ENCODE assay signal across 15 mouse cellular contexts in the genomic region with DNA sequence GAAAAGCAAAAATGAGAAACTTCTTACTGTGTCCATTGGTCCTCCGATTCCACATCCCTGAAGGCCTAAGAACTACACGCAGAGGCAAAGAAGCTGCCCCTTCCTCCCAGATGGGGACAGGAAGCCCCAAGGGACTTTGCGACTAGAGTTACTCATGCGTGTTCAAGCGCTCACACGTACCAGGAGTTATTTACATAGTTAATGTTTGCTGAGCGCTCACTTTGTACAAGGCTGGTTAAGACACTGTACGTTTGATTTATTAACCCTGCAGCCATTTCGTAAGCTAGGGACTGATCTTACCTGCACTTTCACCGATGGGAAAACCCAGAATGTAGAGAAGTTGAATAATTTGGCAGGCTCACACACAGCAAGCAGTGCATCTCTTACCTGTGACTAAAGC.
DNase-seq lines count a peak whose midpoint lies in the region; ATAC-seq and TF ChIP-seq lines count a peak whose summit lies in the region.
"Had no signal": no experiment of that assay in that cellular context is flagged by ENCODE, and none has a peak within 500 bp of the region (broad histone marks: within the 10 kb centered on the region; RNA-seq: fewer than 3 reads in every experiment).

No protein-coding gene starts in this region.

- H3K9me3 ChIP-seq in lung, embryonic 14.5 days (ENCODE audit: low read depth, low read length), result peaks cover 3% of the 10 kb centered on the region; the same call in 1 of the 2 replicates
- H3K9me3 ChIP-seq in intestine, embryonic 16.5 days (ENCODE audit: control insufficient read depth, low read length), result no peaks in the 10 kb centered on the region
- H3K9me3 ChIP-seq in kidney, embryonic 15.5 days (replicated peaks), result peaks cover 2% of the 10 kb centered on the region; the same call in 1 of the 2 replicates
- no peaks in the 10 kb centered on the region for H3K9me3 ChIP-seq in liver, embryonic 15.5 days (replicated peaks)
- H3K9me3 ChIP-seq: heart, embryonic 15.5 days; hindbrain, embryonic 12.5 days; neural tube, embryonic 12.5 days had no signal

- no peak overlapping the region for H3K27ac ChIP-seq in lung, embryonic 14.5 days (ENCODE audit: low read depth)
- no peak overlapping the region for H3K27ac ChIP-seq in intestine, embryonic 16.5 days (ENCODE audit: low read length)
- H3K27ac ChIP-seq in kidney, embryonic 15.5 days, result peak overlapping the region; percentile 73
- 0 out of 2 replicates have a peak overlapping the region, but pooled peaks have one; percentile 21 for H3K27ac ChIP-seq in liver, embryonic 15.5 days (replicated peaks)
- H3K27ac ChIP-seq: heart, embryonic 15.5 days; hindbrain, embryonic 12.5 days; left cerebral cortex, adult 2 months; neural tube, embryonic 12.5 days had no signal

- 56% methylated on average over 10 of the region's 10 CpGs for WGBS in lung, embryonic 14.5 days
- 60% methylated on average over 10 of the region's 10 CpGs for WGBS in intestine, embryonic 16.5 days
- 48% methylated on average over 10 of the region's 10 CpGs for WGBS in kidney, embryonic 15.5 days
- WGBS in liver, embryonic 15.5 days (ENCODE audit: insufficient replicate concordance), result 67% methylated on average over 10 of the region's 10 CpGs

- H3K4me3 ChIP-seq in lung, embryonic 14.5 days (ENCODE audit: low read depth, low read length), result no peak overlapping the region
- H3K4me3 ChIP-seq in intestine, embryonic 16.5 days (ENCODE audit: low read length), result no peak overlapping the region
- H3K4me3 ChIP-seq in kidney, embryonic 15.5 days (replicated peaks), result no peak overlapping the region
- H3K4me3 ChIP-seq in liver, embryonic 15.5 days (replicated peaks), result no peak overlapping the region
- H3K4me3 ChIP-seq: heart, embryonic 15.5 days; hindbrain, embryonic 12.5 days; left cerebral cortex, adult 2 months; neural tube, embryonic 12.5 days had no signal

- H3K9ac ChIP-seq in lung, embryonic 14.5 days, result no peak overlapping the region
- H3K9ac ChIP-seq in intestine, embryonic 16.5 days (ENCODE audit: low read depth, low read length), result no peak overlapping the region
- no peak overlapping the region for H3K9ac ChIP-seq in kidney, embryonic 15.5 days
- no peak overlapping the region for H3K9ac ChIP-seq in liver, embryonic 15.5 days
- H3K9ac ChIP-seq: heart, embryonic 15.5 days; hindbrain, embryonic 12.5 days; neural tube, embryonic 12.5 days had no signal

- no peak for TF ChIP-seq CTCF in lung, embryonic 14.5 days (IDR thresholded peaks at IDR 0.05; ENCODE audit: low read depth)

- no peaks in the 10 kb centered on the region for H3K27me3 ChIP-seq in lung, embryonic 14.5 days (ENCODE audit: insufficient read depth, low read length)
- no peaks in the 10 kb centered on the region for H3K27me3 ChIP-seq in intestine, embryonic 16.5 days (replicated peaks; ENCODE audit: control insufficient read depth, insufficient read depth, low read length)
- peaks cover 27% of the 10 kb centered on the region for H3K27me3 ChIP-seq in kidney, embryonic 15.5 days
- H3K27me3 ChIP-seq in liver, embryonic 15.5 days, result no peaks in the 10 kb centered on the region
- H3K27me3 ChIP-seq: heart, embryonic 15.5 days; hindbrain, embryonic 12.5 days; neural tube, embryonic 12.5 days had no signal

- peak; percentile 46; the same call in 1 of the 2 replicates for ATAC-seq in lung, embryonic 14.5 days (ENCODE audit: insufficient read depth)
- peak; percentile 60; the same call in 1 of the 2 replicates for ATAC-seq in intestine, embryonic 16.5 days
- peak; percentile 85 for ATAC-seq in kidney, embryonic 15.5 days (replicated peaks; ENCODE audit: low FRiP score)
- peak; percentile 63 for ATAC-seq in liver, embryonic 15.5 days (ENCODE audit: insufficient read depth)
- ATAC-seq in monocyte, adult 5-6 weeks (replicated peaks; ENCODE audit: insufficient number of reproducible peaks, low FRiP score, low TSS enrichment, poor library complexity, severe bottlenecking), result no peak
- ATAC-seq: midbrain, embryonic 16.5 days had no signal

- H3K4me2 ChIP-seq in lung, embryonic 14.5 days, result no peak overlapping the region
- H3K4me2 ChIP-seq in intestine, embryonic 16.5 days (ENCODE audit: low read depth, low read length), result no peak overlapping the region
- peak overlapping the region; percentile 22; the same call in 1 of the 2 replicates for H3K4me2 ChIP-seq in kidney, embryonic 15.5 days
- no peak overlapping the region for H3K4me2 ChIP-seq in liver, embryonic 15.5 days
- H3K4me2 ChIP-seq: heart, embryonic 15.5 days; hindbrain, embryonic 12.5 days; neural tube, embryonic 12.5 days had no signal

- peak; percentile 41 for DNase-seq in lung, embryonic 14.5 days
- no peak for DNase-seq in lung, postnatal 10 days
- no peak for DNase-seq in heart, adult 9 months (ENCODE audit: low spot score in 2 of 2)
- no peak for DNase-seq in cerebellum, adult 18-20 months
- DNase-seq: adrenal gland, postnatal 14 days; cerebellum, adult 9-11 months had no signal

- peaks cover 9% of the 10 kb centered on the region; the same call in 1 of the 2 replicates for H3K4me1 ChIP-seq in lung, embryonic 14.5 days (ENCODE audit: insufficient read depth)
- no peaks in the 10 kb centered on the region for H3K4me1 ChIP-seq in intestine, embryonic 16.5 days (ENCODE audit: control insufficient read depth, insufficient read depth, low read length)
- H3K4me1 ChIP-seq in kidney, embryonic 15.5 days, result peaks cover 27% of the 10 kb centered on the region
- no peaks in the 10 kb centered on the region for H3K4me1 ChIP-seq in liver, embryonic 15.5 days (replicated peaks)

- no peaks in the 10 kb centered on the region for H3K36me3 ChIP-seq in lung, embryonic 14.5 days (ENCODE audit: insufficient read depth)
- no peaks in the 10 kb centered on the region for H3K36me3 ChIP-seq in intestine, embryonic 16.5 days (ENCODE audit: control insufficient read depth, insufficient read depth, low read length)
- no peaks in the 10 kb centered on the region for H3K36me3 ChIP-seq in kidney, embryonic 15.5 days
- no peaks in the 10 kb centered on the region for H3K36me3 ChIP-seq in liver, embryonic 15.5 days (replicated peaks)
- H3K36me3 ChIP-seq: heart, embryonic 15.5 days; hindbrain, embryonic 12.5 days; neural tube, embryonic 12.5 days had no signal

Comparison
In these comparisons a context has a peak if more than half of its experiments do, and no peak if none do; other contexts are left out.
1. H3K27ac ChIP-seq: peak in kidney, embryonic 15.5 days (single experiment) and liver, embryonic 15.5 days (single experiment); none in lung, embryonic 14.5 days (single experiment) and intestine, embryonic 16.5 days (single experiment).